Comparison of ENCODE assay signal across 20 mouse cellular contexts in the genomic region with DNA sequence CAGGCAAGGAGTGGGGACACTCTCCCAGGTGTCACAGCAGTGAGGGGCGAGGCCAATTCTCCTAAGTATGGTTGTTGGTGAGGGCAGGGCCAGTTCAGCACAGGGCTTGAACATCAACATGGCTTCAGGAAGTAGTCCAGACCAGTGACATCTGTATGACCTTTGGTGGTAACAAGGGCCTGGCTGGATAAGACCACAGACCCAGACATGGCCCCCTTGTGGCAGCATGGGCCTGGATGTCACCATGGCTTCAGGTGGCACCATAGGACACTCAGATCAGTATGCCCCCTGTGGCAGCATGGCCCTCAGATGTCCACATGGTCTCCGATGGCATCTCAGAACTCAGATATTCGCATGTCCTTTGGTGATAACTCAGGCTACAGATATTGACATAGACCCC. TPM values are rescaled to one million over a fixed set of nuclear protein-coding genes. Genes with fewer than 3 reads are reported as not detected.
DNase-seq lines count a peak whose midpoint lies in the region; ATAC-seq and TF ChIP-seq lines count a peak whose summit lies in the region.
"Had no signal": no experiment of that assay in that cellular context is flagged by ENCODE, and none has a peak within 500 bp of the region (broad histone marks: within the 10 kb centered on the region; RNA-seq: fewer than 3 reads in every experiment).

No protein-coding gene starts in this region.

- H3K9me3 ChIP-seq in lung, postnatal 0 days (ENCODE audit: low read length) = no peaks in the 10 kb centered on the region
- no peaks in the 10 kb centered on the region for H3K9me3 ChIP-seq in limb, embryonic 13.5 days
- H3K9me3 ChIP-seq: embryonic facial prominence, embryonic 12.5 days; hindbrain, embryonic 12.5 days had no signal

- H3K4me3 ChIP-seq in lung, postnatal 0 days (ENCODE audit: low read depth, low read length) = no peak overlapping the region
- H3K4me3 ChIP-seq in limb, embryonic 13.5 days = no peak overlapping the region
- H3K4me3 ChIP-seq: embryonic facial prominence, embryonic 12.5 days; hindbrain, embryonic 12.5 days had no signal

- no peaks in the 10 kb centered on the region for H3K27me3 ChIP-seq in lung, postnatal 0 days (replicated peaks; ENCODE audit: insufficient read depth, low read length)
- no peaks in the 10 kb centered on the region for H3K27me3 ChIP-seq in limb, embryonic 13.5 days
- H3K27me3 ChIP-seq: embryonic facial prominence, embryonic 12.5 days; hindbrain, embryonic 12.5 days had no signal

- no peak for TF ChIP-seq EP300 in lung, postnatal 0 days (IDR thresholded peaks at IDR 0.05)

- peak; percentile 21 for TF ChIP-seq CTCF in lung, postnatal 0 days (IDR thresholded peaks at IDR 0.05)

- H3K4me2 ChIP-seq in lung, postnatal 0 days (replicated peaks; ENCODE audit: low read depth, low read length) = no peak overlapping the region
- no peak overlapping the region for H3K4me2 ChIP-seq in limb, embryonic 13.5 days (replicated peaks)
- H3K4me2 ChIP-seq: embryonic facial prominence, embryonic 12.5 days; hindbrain, embryonic 12.5 days had no signal

- intact Hi-C loops in gastrocnemius, postnatal 36 days (cut with DNase I) = loop anchor here (5.0 kb wide), 1 partner anchor 100 kb away; no protein-coding TSS in a partner anchor

- no peak overlapping the region for H3K27ac ChIP-seq in lung, postnatal 0 days (ENCODE audit: low read length)
- H3K27ac ChIP-seq in limb, embryonic 13.5 days = no peak overlapping the region
- H3K27ac ChIP-seq: embryonic facial prominence, embryonic 12.5 days; hindbrain, embryonic 12.5 days had no signal

- DNase-seq in lung, postnatal 0 days (ENCODE audit: low spot score) = no peak
- DNase-seq in lung, adult 18-20 months = no peak
- DNase-seq in CD4-positive helper T cell, adult 2 months (ENCODE audit: low read depth, low spot score) = peak; percentile 15
- peak; percentile 41 for DNase-seq in ES-CJ7 (ENCODE audit: low read depth, low spot score)
- DNase-seq in adrenal gland, postnatal 14 days = no peak
- no peak for DNase-seq in gastrocnemius, postnatal 36 days
- DNase-seq in neural tube, embryonic 10.5 days (ENCODE audit: extremely low spot score, low spot score) = no peak
- DNase-seq: adrenal gland, postnatal 10 days; B cell, adult 2 months; cerebellum, adult 11-12 months; cerebellum, adult 9-10 months; cerebellum, postnatal 25 days; gastrocnemius, postnatal 10 days; heart, postnatal 10 days; heart, postnatal 4 days had no signal

- H3K4me1 ChIP-seq in lung, postnatal 0 days (ENCODE audit: insufficient read depth, low read depth, low read length) = no peaks in the 10 kb centered on the region
- no peaks in the 10 kb centered on the region for H3K4me1 ChIP-seq in limb, embryonic 13.5 days
- H3K4me1 ChIP-seq: embryonic facial prominence, embryonic 12.5 days; hindbrain, embryonic 12.5 days had no signal

- 83% methylated on average over 3 of the region's 3 CpGs for WGBS in lung, postnatal 0 days
- WGBS in limb, embryonic 13.5 days = 76% methylated on average over 3 of the region's 3 CpGs

- ATAC-seq in lung, postnatal 0 days = no peak
- no peak for ATAC-seq in limb, embryonic 13.5 days (ENCODE audit: low FRiP score, low read depth)
- ATAC-seq: forebrain, embryonic 16.5 days; hindbrain, embryonic 16.5 days had no signal

- no peaks in the 10 kb centered on the region for H3K36me3 ChIP-seq in lung, postnatal 0 days (ENCODE audit: insufficient read depth, low read length)
- H3K36me3 ChIP-seq in limb, embryonic 13.5 days = no peaks in the 10 kb centered on the region
- H3K36me3 ChIP-seq: embryonic facial prominence, embryonic 12.5 days; hindbrain, embryonic 12.5 days had no signal

- H3K9ac ChIP-seq in lung, postnatal 0 days (replicated peaks; ENCODE audit: low read depth) = no peak overlapping the region
- 0 out of 2 replicates have a peak overlapping the region, but pooled peaks have one; percentile 0 for H3K9ac ChIP-seq in limb, embryonic 13.5 days
- H3K9ac ChIP-seq: embryonic facial prominence, embryonic 12.5 days; hindbrain, embryonic 12.5 days had no signal

RNA-seq across cellular contexts. Expression of gene Hdac7, which starts 8.0 kb away (rescaled TPM):
- polyA plus RNA-seq in lung, postnatal 0 days (2015; fragmentation: Nextera tagmentation; extraction: Ambion mirVana) = 43.2 and 52.1 TPM in 2 replicates
- polyA plus RNA-seq in limb, embryonic 13.5 days (2015; fragmentation: Nextera tagmentation; extraction: Ambion mirVana) = 32.6 and 34.8 TPM in 2 replicates
- 60.1 and 75.8 TPM in 2 replicates for total RNA-seq in adrenal gland, postnatal 14 days (2021)
- 10 to 100 TPM; 10.6 to 11.8 TPM for total RNA-seq in gastrocnemius, postnatal 36 days (2021)

RNA-seq across cellular contexts. Expression of gene Vdr, which starts 58.1 kb away (rescaled TPM):
- 2.6 TPM in 2 replicates for polyA plus RNA-seq in lung, postnatal 0 days (2015; fragmentation: Nextera tagmentation; extraction: Ambion mirVana)
- 0.82 and 1.0 TPM in 2 replicates for polyA plus RNA-seq in limb, embryonic 13.5 days (2015; fragmentation: Nextera tagmentation; extraction: Ambion mirVana)
- total RNA-seq in adrenal gland, postnatal 14 days (2021) = 6.6 and 7.0 TPM in 2 replicates
- under 1 TPM; 0.13 to 0.15 TPM for total RNA-seq in gastrocnemius, postnatal 36 days (2021)
- polyA plus RNA-seq: forebrain, embryonic 16.5 days had no signal

Comparison
In these comparisons a context has a peak if more than half of its experiments do, and no peak if none do; other contexts are left out.
1. DNase-seq: peak in CD4-positive helper T cell, adult 2 months (single experiment) and ES-CJ7 (single experiment); none in lung, postnatal 0 days (single experiment), lung, adult 18-20 months (0 of 2), adrenal gland, postnatal 14 days (single experiment), gastrocnemius, postnatal 36 days (0 of 2) and neural tube, embryonic 10.5 days (single experiment).